Comparison of ENCODE assay signal across 21 mouse cellular contexts in the genomic region with DNA sequence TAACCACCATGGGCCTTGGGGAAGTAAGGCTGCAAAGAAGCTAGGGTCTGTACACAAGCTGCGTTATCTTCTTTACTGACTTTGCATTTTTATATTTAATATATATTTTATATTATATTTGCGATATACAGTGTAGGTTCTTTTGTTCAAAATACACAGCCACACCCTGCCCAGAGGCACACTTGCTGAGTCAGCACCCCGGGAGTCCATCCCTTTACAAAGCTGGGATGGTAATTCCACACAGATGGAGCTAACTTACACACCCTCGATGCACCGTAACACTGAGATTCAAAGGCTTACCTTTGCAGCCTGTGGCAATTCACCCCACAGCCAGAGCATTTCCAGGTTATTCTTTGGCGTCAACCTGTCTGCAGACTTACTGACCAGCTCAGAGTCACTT. TPM values are rescaled to one million over a fixed set of nuclear protein-coding genes. Genes with fewer than 3 reads are reported as not detected.
DNase-seq lines count a peak whose midpoint lies in the region; ATAC-seq and TF ChIP-seq lines count a peak whose summit lies in the region.
"Had no signal": no experiment of that assay in that cellular context is flagged by ENCODE, and none has a peak within 500 bp of the region (broad histone marks: within the 10 kb centered on the region; RNA-seq: fewer than 3 reads in every experiment).

No protein-coding gene starts in this region.

- no peaks in the 10 kb centered on the region for H3K27me3 ChIP-seq in midbrain, embryonic 13.5 days
- no peaks in the 10 kb centered on the region for H3K27me3 ChIP-seq in midbrain, postnatal 0 days (ENCODE audit: insufficient read depth, low read length)
- H3K27me3 ChIP-seq in MEL (ENCODE audit: control insufficient read depth in 1 of 2, insufficient read depth in 2 of 2, low read length in 2 of 2), result no peaks in the 10 kb centered on the region
- H3K27me3 ChIP-seq: embryonic facial prominence, embryonic 12.5 days; forebrain, embryonic 13.5 days; heart, embryonic 13.5 days; hindbrain, embryonic 15.5 days; limb, embryonic 12.5 days; liver, embryonic 15.5 days; lung, embryonic 15.5 days; midbrain, embryonic 15.5 days; neural tube, embryonic 12.5 days had no signal

- H3K79me2 ChIP-seq in MEL (ENCODE audit: control insufficient read depth, insufficient read depth, low read length, poor library complexity), result no peaks in the 10 kb centered on the region

- intact Hi-C loops in gastrocnemius, adult 2 months (cut with DNase I), result loop anchor here (1.0 to 5.0 kb wide), 3 partner anchors 64 to 239 kb away; no protein-coding TSS in a partner anchor

- H3K9ac ChIP-seq in midbrain, embryonic 13.5 days (replicated peaks), result no peak overlapping the region
- H3K9ac ChIP-seq in midbrain, postnatal 0 days (replicated peaks; ENCODE audit: low read length, poor library complexity, severe bottlenecking), result no peak overlapping the region
- no peak overlapping the region for H3K9ac ChIP-seq in MEL (ENCODE audit: control insufficient read depth, low read depth, low read length, poor library complexity, severe bottlenecking)
- H3K9ac ChIP-seq: embryonic facial prominence, embryonic 12.5 days; forebrain, embryonic 13.5 days; heart, embryonic 13.5 days; hindbrain, embryonic 15.5 days; limb, embryonic 12.5 days; liver, embryonic 15.5 days; lung, embryonic 15.5 days; midbrain, embryonic 15.5 days; neural tube, embryonic 12.5 days had no signal

- no peak overlapping the region for H3K4me3 ChIP-seq in gastrocnemius, adult 2 months
- no peak overlapping the region for H3K4me3 ChIP-seq in midbrain, embryonic 13.5 days (replicated peaks)
- H3K4me3 ChIP-seq in midbrain, postnatal 0 days (ENCODE audit: low read depth, low read length), result no peak overlapping the region
- no peak overlapping the region for H3K4me3 ChIP-seq in MEL (ENCODE audit: control insufficient read depth in 1 of 2, insufficient read depth in 1 of 2, low read depth in 2 of 2, low read length in 2 of 2)
- H3K4me3 ChIP-seq: embryonic facial prominence, embryonic 12.5 days; forebrain, embryonic 13.5 days; heart, embryonic 13.5 days; hindbrain, embryonic 10.5 days; hindbrain, embryonic 15.5 days; left cerebral cortex, adult 2 months; limb, embryonic 12.5 days; liver, embryonic 15.5 days; lung, embryonic 15.5 days; midbrain, embryonic 15.5 days; neural tube, embryonic 12.5 days had no signal

- TF ChIP-seq RAD21 in MEL (IDR thresholded peaks at IDR 0.05; ENCODE audit: low read depth, low read length), result no peak

- H3K9me3 ChIP-seq in midbrain, embryonic 13.5 days, result no peaks in the 10 kb centered on the region
- H3K9me3 ChIP-seq in midbrain, postnatal 0 days (ENCODE audit: low read length), result no peaks in the 10 kb centered on the region
- H3K9me3 ChIP-seq in MEL (replicated peaks; ENCODE audit: insufficient read depth, low read length), result no peaks in the 10 kb centered on the region
- H3K9me3 ChIP-seq: embryonic facial prominence, embryonic 12.5 days; forebrain, embryonic 13.5 days; G1E; heart, embryonic 13.5 days; hindbrain, embryonic 10.5 days; hindbrain, embryonic 15.5 days; limb, embryonic 12.5 days; liver, embryonic 15.5 days; lung, embryonic 15.5 days; megakaryocyte, embryonic 14.5 days; midbrain, embryonic 15.5 days; neural tube, embryonic 12.5 days had no signal

- TF ChIP-seq CTCF in gastrocnemius, adult 2 months (IDR thresholded peaks at IDR 0.05), result no peak
- no peak for TF ChIP-seq CTCF in midbrain, postnatal 0 days (IDR thresholded peaks at IDR 0.05)
- TF ChIP-seq CTCF in MEL (IDR thresholded peaks at IDR 0.05 in 2 of 3, conservative IDR thresholded peaks at IDR 0.05 in 1 of 3; ENCODE audit: control insufficient read depth in 1 of 3, insufficient read depth in 1 of 3, low read depth in 2 of 3, low read length in 3 of 3, poor library complexity in 1 of 3, severe bottlenecking in 1 of 3), result no peak

- TF ChIP-seq EP300 in MEL (IDR thresholded peaks at IDR 0.05; ENCODE audit: low read depth in 1 of 2, low read length in 2 of 2), result no peak

- H3K36me3 ChIP-seq in midbrain, embryonic 13.5 days, result peaks cover 71% of the 10 kb centered on the region
- H3K36me3 ChIP-seq in midbrain, postnatal 0 days (ENCODE audit: insufficient read depth, low read length), result peaks cover 45% of the 10 kb centered on the region
- peaks cover 0 to 9% of the 10 kb centered on the region in 2 experiments; a peak in 2 of 4 replicates for H3K36me3 ChIP-seq in MEL (ENCODE audit: control insufficient read depth in 1 of 2, insufficient read depth in 2 of 2, low read length in 2 of 2)
- H3K36me3 ChIP-seq: lung, embryonic 15.5 days had no signal

- 93% methylated on average over 6 of the region's 6 CpGs for WGBS in midbrain, embryonic 13.5 days
- 80% methylated on average over 6 of the region's 6 CpGs for WGBS in midbrain, postnatal 0 days

- peak overlapping the region; percentile 57; the same call in 1 of the 2 replicates for H3K27ac ChIP-seq in gastrocnemius, adult 2 months
- H3K27ac ChIP-seq in midbrain, embryonic 13.5 days, result no peak overlapping the region
- H3K27ac ChIP-seq in midbrain, postnatal 0 days (ENCODE audit: low read depth, low read length), result no peak overlapping the region
- H3K27ac ChIP-seq in MEL (ENCODE audit: control insufficient read depth, low read depth, low read length), result no peak overlapping the region
- H3K27ac ChIP-seq: embryonic facial prominence, embryonic 12.5 days; forebrain, embryonic 13.5 days; hindbrain, embryonic 10.5 days; left cerebral cortex, adult 2 months; limb, embryonic 12.5 days; liver, embryonic 15.5 days; lung, embryonic 15.5 days; neural tube, embryonic 12.5 days had no signal

- H3K4me2 ChIP-seq in midbrain, embryonic 13.5 days (replicated peaks), result no peak overlapping the region
- no peak overlapping the region for H3K4me2 ChIP-seq in midbrain, postnatal 0 days (ENCODE audit: low read depth, low read length, poor library complexity, severe bottlenecking)
- H3K4me2 ChIP-seq: embryonic facial prominence, embryonic 12.5 days; forebrain, embryonic 13.5 days; heart, embryonic 13.5 days; hindbrain, embryonic 15.5 days; limb, embryonic 12.5 days; liver, embryonic 15.5 days; lung, embryonic 15.5 days; midbrain, embryonic 15.5 days; neural tube, embryonic 12.5 days had no signal

- no peak for DNase-seq in gastrocnemius, adult 2 months
- no peak for DNase-seq in gastrocnemius, adult 8-10 months (ENCODE audit: low spot score in 2 of 2)
- no peak for DNase-seq in midbrain, postnatal 0 days (ENCODE audit: low spot score)
- DNase-seq in MEL (ENCODE audit: low read depth, low spot score), result no peak
- DNase-seq in adrenal gland, postnatal 4 days (ENCODE audit: low spot score in 2 of 2), result no peak
- no peak for DNase-seq in cerebellum, adult 18-20 months

- H3K4me1 ChIP-seq in midbrain, embryonic 13.5 days (replicated peaks), result no peaks in the 10 kb centered on the region
- no peaks in the 10 kb centered on the region for H3K4me1 ChIP-seq in midbrain, postnatal 0 days (ENCODE audit: insufficient read depth, low read length)
- peaks cover 0 to 11% of the 10 kb centered on the region in 2 experiments; a peak in 2 of 4 replicates for H3K4me1 ChIP-seq in MEL (ENCODE audit: control insufficient read depth in 1 of 2, insufficient read depth in 2 of 2, low read length in 2 of 2)
- H3K4me1 ChIP-seq: embryonic facial prominence, embryonic 12.5 days; forebrain, embryonic 13.5 days; hindbrain, embryonic 10.5 days; hindbrain, embryonic 15.5 days; limb, embryonic 12.5 days; lung, embryonic 15.5 days; midbrain, embryonic 15.5 days; neural tube, embryonic 12.5 days had no signal

- no peak for TF ChIP-seq POLR2A in MEL (IDR thresholded peaks at IDR 0.05; ENCODE audit: control insufficient read depth in 1 of 2, insufficient read depth in 1 of 2, low read depth in 1 of 2, low read length in 2 of 2, poor library complexity in 1 of 2)

- ATAC-seq in midbrain, embryonic 13.5 days, result peak; percentile 37; the same call in 1 of the 2 replicates
- ATAC-seq in midbrain, postnatal 0 days (ENCODE audit: low FRiP score), result no peak
- ATAC-seq in erythroid progenitor cell, adult 5-6 weeks (replicated peaks; ENCODE audit: low FRiP score, poor library complexity, severe bottlenecking), result peak; percentile 29; the same call in 1 of the 2 replicates

TF ChIP-seq in MEL, 35 proteins besides CTCF, POLR2A, EP300 and RAD21:
- no peak for TF ChIP-seq CHD2 (IDR thresholded peaks at IDR 0.05; ENCODE audit: low read length)
- peak; percentile 76; the same call in 1 of the 2 replicates for TF ChIP-seq MAFK (IDR thresholded peaks at IDR 0.05; ENCODE audit: borderline replicate concordance, low read depth, low read length)
TF ChIP-seq in MEL: peak in this region for 1.

RNA-seq across cellular contexts. Expression of a gene that starts 42.7 kb away (rescaled TPM):
- 100 to 1,000 TPM; 279 to 395 TPM for total RNA-seq in gastrocnemius, adult 2 months (2021)
- 100 to 1,000 TPM; 227 to 339 (median 265) TPM for total RNA-seq in gastrocnemius, adult 8-10 months (2022)
- polyA plus RNA-seq in midbrain, embryonic 13.5 days (2015; fragmentation: Nextera tagmentation; extraction: Ambion mirVana), result 22.0 and 22.8 TPM in 2 replicates
- total RNA-seq in midbrain, postnatal 0 days (2014; rRNA removed), result 20.5 and 21.6 TPM in 2 replicates
- polyA plus RNA-seq in midbrain, postnatal 0 days (2015; fragmentation: Nextera tagmentation; extraction: Ambion mirVana), result 11.6 and 12.1 TPM in 2 replicates
- 1.2 and 1.7 TPM in 2 replicates for total RNA-seq in MEL (2012; rRNA removed)
- polyA plus RNA-seq in MEL (2012; ENCODE audit: insufficient read depth in 1 of 2, insufficient read length in 2 of 2, low read depth in 1 of 2, low replicate concordance in 2 of 2, missing spikeins in 1 of 2), result 1 to 10 TPM in 1 of 2 experiments, not detected in 1; 3.9 TPM
- 10.1 and 10.9 TPM in 2 replicates for total RNA-seq in erythroid progenitor cell, adult 5-6 weeks (2015; ENCODE audit: low replicate concordance)
- total RNA-seq in erythroid progenitor cell, adult 5-6 weeks (2017; ENCODE audit: low replicate concordance), result 12.2 and 20.9 TPM in 2 replicates
- 10 to 100 TPM; 21.6 to 23.4 TPM for total RNA-seq in adrenal gland, postnatal 4 days (2021)

Comparison
In these comparisons a context has a peak if more than half of its experiments do, and no peak if none do; other contexts are left out.
1. RNA of a gene that starts 42.7 kb away (total RNA-seq): 279 to 395 TPM in gastrocnemius, adult 2 months and 227 to 339 TPM in gastrocnemius, adult 8-10 months; 21.6 to 23.4 TPM in adrenal gland, postnatal 4 days, 20.5 to 21.6 TPM in midbrain, postnatal 0 days, 10.1 to 20.9 TPM in erythroid progenitor cell, adult 5-6 weeks and 1.2 to 1.7 TPM in MEL; every median in the first group is over 4 times any median in the second.